Mouse (Mus musculus) liver, adult 2 months (tissue): ENCODE measurements at regions not wholly inside any gene's neighbourhood (a gene's known extent, or its start where the extent isn't known, plus 50 kb on each side); places are given as distances from the start of the nearest gene placed in this dataset.

Experiments
- CTCF ChIP-seq: fragments of 200-500 bp; IDR thresholded peaks from 2 replicates; pipeline ENCODE4 v1.5.1; 2011; ENCODE audit warnings: low read depth, low read length, control low read depth
- POLR2A ChIP-seq: fragments of 200-500 bp; IDR thresholded peaks from 2 replicates; pipeline ENCODE4 v1.6.1; 2011; ENCODE audit warnings: low read length, control low read depth; ENCODE audit not compliant: insufficient read depth; ENCODE audit errors: extremely low read depth

- TF ChIP-seq CTCF (no peak), POLR2A (no peak)
Observed at GRCm38 (mm10) chr13:100990646-100991045, 157.4 kb upstream of the Slc30a5 start.
